Mouse (Mus musculus): Measurements from ENCODE around the gene Tnfsfm13. TPM values are rescaled to one million over a fixed set of nuclear protein-coding genes. Genes with fewer than 3 reads are reported as not detected.
A peak's percentile ranks its signal among the peaks of the same experiment; 100 is the strongest.
"Not testable (repeated sequence)": the region's sequence is repeated elsewhere in the genome, so short reads cannot be mapped to it uniquely, and the experiment has no call there.

Gene Tnfsfm13
- polyA plus RNA-seq, 1 experiment, result 1.6 TPM

DNA sequence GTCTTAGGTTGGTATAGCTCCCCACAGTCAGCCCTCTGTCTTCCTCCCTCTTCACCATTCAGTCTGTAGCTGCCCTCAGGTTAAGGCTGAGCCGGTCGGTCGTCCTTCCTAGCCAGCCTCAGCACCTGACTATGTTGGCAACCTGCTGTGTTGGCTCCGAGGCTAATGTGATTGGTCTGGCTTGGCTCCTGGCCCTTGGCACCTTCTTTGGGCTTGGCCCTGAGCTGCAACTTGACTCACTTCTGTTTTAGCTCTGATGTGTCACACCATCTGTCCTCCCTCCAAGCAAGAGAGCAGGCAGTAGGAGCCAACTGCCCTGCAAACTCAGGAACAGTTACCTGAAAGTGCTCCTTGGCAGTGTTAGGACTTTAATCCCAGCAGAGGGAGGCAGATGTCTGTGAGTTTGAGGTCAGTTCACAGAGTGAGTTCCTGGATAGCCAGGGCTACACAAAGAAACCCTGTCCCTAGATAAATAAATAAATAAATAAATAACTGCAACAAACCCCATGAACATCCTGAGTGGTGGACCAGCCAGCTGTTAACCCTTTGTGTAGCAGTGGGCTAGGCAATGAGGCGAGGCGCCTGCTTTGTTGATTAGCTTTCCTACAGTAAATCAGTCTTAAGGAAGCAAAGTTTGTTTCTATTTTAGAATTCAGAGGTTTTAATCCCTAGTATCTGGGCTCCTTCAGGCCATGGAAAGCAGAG is 11.0 kb upstream of the Tnfsfm13 start:
- H3K27me3 ChIP-seq (ENCODE audit: control insufficient read depth, insufficient read depth, insufficient read length), result no peaks in the 10 kb centered on the region

DNA sequence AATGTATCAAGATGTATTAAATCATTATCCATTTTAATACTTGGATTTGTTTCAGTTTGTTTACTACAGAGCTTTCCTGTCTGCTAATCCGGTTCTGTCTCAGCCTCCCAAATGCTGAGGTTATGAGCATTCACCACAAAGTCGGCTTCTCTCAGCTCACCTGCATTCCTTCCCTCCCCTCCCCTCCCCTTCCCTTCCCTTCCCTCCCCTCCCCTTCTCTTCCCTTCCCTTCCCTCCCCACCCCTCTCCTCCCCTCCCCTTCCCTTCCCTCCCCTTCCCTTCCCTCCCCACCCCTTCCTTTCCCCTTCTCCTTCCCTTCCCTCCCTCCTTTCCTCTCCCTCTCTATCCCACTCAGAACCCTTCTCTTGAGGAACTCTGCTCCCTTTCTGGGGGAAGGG is 8.7 kb upstream of the Tnfsfm13 start:
- no peaks in the 10 kb centered on the region for H3K79me2 ChIP-seq (ENCODE audit: control insufficient read depth, insufficient read depth)
- no peak for TF ChIP-seq REST (IDR thresholded peaks at IDR 0.05; ENCODE audit: insufficient read depth, insufficient read length)
- no peak for TF ChIP-seq SRF (IDR thresholded peaks at IDR 0.05; ENCODE audit: control insufficient read depth, insufficient read length, low read depth)
- no peak for TF ChIP-seq CEBPB (IDR thresholded peaks at IDR 0.05; ENCODE audit: insufficient read depth, poor library complexity, severe bottlenecking)
- no peak for TF ChIP-seq MYOD1 (IDR thresholded peaks at IDR 0.05; ENCODE audit: control insufficient read depth in 1 of 3, insufficient read length in 2 of 3, low read depth in 2 of 3)
- no peak for TF ChIP-seq USF1 (IDR thresholded peaks at IDR 0.05; ENCODE audit: low read depth)
- no peak for TF ChIP-seq TCF12 (IDR thresholded peaks at IDR 0.05; ENCODE audit: insufficient read depth, poor library complexity, severe bottlenecking)
- TF ChIP-seq MAX (IDR thresholded peaks at IDR 0.05; ENCODE audit: low read depth), result no peak
- no peak for TF ChIP-seq POLR2AphosphoS2 (IDR thresholded peaks at IDR 0.05; ENCODE audit: insufficient read length, low read depth)
- no peak for TF ChIP-seq E2F4 (IDR thresholded peaks at IDR 0.05; ENCODE audit: insufficient read depth)
- TF ChIP-seq MYOG (IDR thresholded peaks at IDR 0.05; ENCODE audit: control insufficient read depth in 1 of 3, insufficient read depth in 1 of 3, insufficient read length in 2 of 3, low read depth in 2 of 3), result no peak
- TF ChIP-seq POLR2A (IDR thresholded peaks at IDR 0.05; ENCODE audit: insufficient read length, low read depth), result no peak
- TF ChIP-seq TCF3 (IDR thresholded peaks at IDR 0.05; ENCODE audit: insufficient read length, low read depth), result no peak
- no peak overlapping the region for H3K4me3 ChIP-seq

More for the DNA sequence above, 11.0 kb upstream of the Tnfsfm13 start:
- H3ac ChIP-seq (ENCODE audit: control insufficient read depth, insufficient read length), result no peak overlapping the region
- no peaks in the 10 kb centered on the region for H3K79me2 ChIP-seq (ENCODE audit: control insufficient read depth, insufficient read depth)
- no peak overlapping the region for H3K4me3 ChIP-seq
- H3K36me3 ChIP-seq (ENCODE audit: control insufficient read depth, insufficient read depth), result no peaks in the 10 kb centered on the region
- H3K4me2 ChIP-seq (ENCODE audit: low read depth), result no peak overlapping the region
- TF ChIP-seq MYOD1 (IDR thresholded peaks at IDR 0.05; ENCODE audit: control insufficient read depth in 1 of 3, insufficient read length in 2 of 3, low read depth in 2 of 3) (no peak), MYOG (IDR thresholded peaks at IDR 0.05; ENCODE audit: control insufficient read depth in 1 of 3, insufficient read depth in 1 of 3, insufficient read length in 2 of 3, low read depth in 2 of 3) (peak in 1 of 3 experiments; percentile 20)

DNA sequence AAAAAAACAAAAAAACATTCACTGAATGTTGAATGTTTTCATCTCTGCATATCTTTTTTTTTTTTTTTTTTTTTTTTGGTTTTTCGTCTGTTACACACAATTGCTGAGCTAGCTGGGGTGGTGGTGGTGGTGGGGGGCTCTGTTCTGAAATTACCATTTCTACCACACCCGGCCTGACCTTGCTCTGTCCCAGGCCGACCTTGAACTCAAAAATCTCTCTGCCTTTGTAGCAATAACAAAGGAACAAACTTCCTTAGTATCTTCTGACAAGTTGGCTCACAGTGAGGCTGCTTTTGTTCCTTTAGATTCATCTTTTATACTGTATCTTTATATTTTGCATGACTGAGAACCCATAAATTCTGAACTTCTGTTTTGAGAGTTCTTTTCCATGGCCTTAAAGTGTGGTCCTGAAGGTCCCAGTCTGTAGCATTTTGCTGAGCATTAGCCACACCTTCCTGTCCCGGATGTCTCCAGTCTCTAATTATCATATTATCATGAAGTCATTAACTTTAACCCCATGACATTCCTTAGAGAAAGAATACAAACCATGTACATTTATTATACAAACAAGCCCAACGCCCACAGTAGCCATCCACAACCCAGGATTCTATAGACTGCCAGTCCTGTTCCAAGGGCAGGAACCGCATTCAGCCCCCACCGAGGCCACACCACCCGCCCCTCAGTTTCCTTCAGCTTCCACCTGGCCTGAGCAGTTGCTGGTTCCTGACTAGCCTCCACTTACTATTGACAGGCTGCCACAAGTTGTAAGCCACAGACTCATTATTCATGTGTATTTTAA is 8.1 kb upstream of the Tnfsfm13 start:
- Histone ChIP-seq H3ac (ENCODE audit: control insufficient read depth, insufficient read length) (no peak overlapping the region), H3K79me2 (ENCODE audit: control insufficient read depth, insufficient read depth) (no peaks in the 10 kb centered on the region), H3K4me3 (no peak overlapping the region), H3K4me2 (ENCODE audit: low read depth) (no peak overlapping the region), H3K36me3 (ENCODE audit: control insufficient read depth, insufficient read depth) (no peaks in the 10 kb centered on the region), H3K27me3 (ENCODE audit: control insufficient read depth, insufficient read depth, insufficient read length) (no peaks in the 10 kb centered on the region)
- TF ChIP-seq TCF12 (IDR thresholded peaks at IDR 0.05; ENCODE audit: insufficient read depth, poor library complexity, severe bottlenecking) (no peak), MYOD1 (IDR thresholded peaks at IDR 0.05; ENCODE audit: control insufficient read depth in 1 of 3, insufficient read length in 2 of 3, low read depth in 2 of 3) (peak in 1 of 3 experiments; percentile 6)

More for the DNA sequence above, 8.7 kb upstream of the Tnfsfm13 start:
- H3K4me2 ChIP-seq (ENCODE audit: low read depth), result no peak overlapping the region
- H3ac ChIP-seq (ENCODE audit: control insufficient read depth, insufficient read length), result no peak overlapping the region
- H3K36me3 ChIP-seq (ENCODE audit: control insufficient read depth, insufficient read depth), result no peaks in the 10 kb centered on the region
- H3K27me3 ChIP-seq (ENCODE audit: control insufficient read depth, insufficient read depth, insufficient read length), result no peaks in the 10 kb centered on the region

- not testable (repeated sequence) for H3ac ChIP-seq (ENCODE audit: control insufficient read depth, insufficient read length); H3K27me3 ChIP-seq (ENCODE audit: control insufficient read depth, insufficient read depth, insufficient read length); H3K4me3 ChIP-seq; H3K36me3 ChIP-seq (ENCODE audit: control insufficient read depth, insufficient read depth); H3K4me2 ChIP-seq (ENCODE audit: low read depth); H3K79me2 ChIP-seq (ENCODE audit: control insufficient read depth, insufficient read depth)
Observed at GRCm38 (mm10) chr11:69703381-69703780, 7.5 kb upstream of the Tnfsfm13 start.

- H3K79me2 ChIP-seq (ENCODE audit: control insufficient read depth, insufficient read depth); H3K27me3 ChIP-seq (ENCODE audit: control insufficient read depth, insufficient read depth, insufficient read length); H3K4me3 ChIP-seq; H3ac ChIP-seq (ENCODE audit: control insufficient read depth, insufficient read length); H3K36me3 ChIP-seq (ENCODE audit: control insufficient read depth, insufficient read depth); H3K4me2 ChIP-seq (ENCODE audit: low read depth): not testable (repeated sequence)
Observed at GRCm38 (mm10) chr11:69702886-69703285, 7.0 kb upstream of the Tnfsfm13 start.

GRCm38 (mm10) chr11:69699595-69699994 is 3.7 kb upstream of the Tnfsfm13 start:
- TF ChIP-seq TCF3 (IDR thresholded peaks at IDR 0.05; ENCODE audit: insufficient read length, low read depth), result no peak
- TF ChIP-seq TCF12 (IDR thresholded peaks at IDR 0.05; ENCODE audit: insufficient read depth, poor library complexity, severe bottlenecking), result no peak
- no peak for TF ChIP-seq SRF (IDR thresholded peaks at IDR 0.05; ENCODE audit: control insufficient read depth, insufficient read length, low read depth)
- no peak for TF ChIP-seq MYOD1 (IDR thresholded peaks at IDR 0.05; ENCODE audit: control insufficient read depth in 1 of 3, insufficient read length in 2 of 3, low read depth in 2 of 3)
- TF ChIP-seq E2F4 (IDR thresholded peaks at IDR 0.05; ENCODE audit: insufficient read depth), result no peak
- TF ChIP-seq USF1 (IDR thresholded peaks at IDR 0.05; ENCODE audit: low read depth), result no peak
- TF ChIP-seq MYOG (IDR thresholded peaks at IDR 0.05; ENCODE audit: control insufficient read depth in 1 of 3, insufficient read depth in 1 of 3, insufficient read length in 2 of 3, low read depth in 2 of 3), result no peak
- no peak for TF ChIP-seq POLR2A (IDR thresholded peaks at IDR 0.05; ENCODE audit: insufficient read length, low read depth)
- TF ChIP-seq MAX (IDR thresholded peaks at IDR 0.05; ENCODE audit: low read depth), result no peak
- TF ChIP-seq REST (IDR thresholded peaks at IDR 0.05; ENCODE audit: insufficient read depth, insufficient read length), result no peak
- no peak for TF ChIP-seq POLR2AphosphoS2 (IDR thresholded peaks at IDR 0.05; ENCODE audit: insufficient read length, low read depth)
- TF ChIP-seq CEBPB (IDR thresholded peaks at IDR 0.05; ENCODE audit: insufficient read depth, poor library complexity, severe bottlenecking), result no peak
- Histone ChIP-seq H3K27me3 (ENCODE audit: control insufficient read depth, insufficient read depth, insufficient read length) (no peaks in the 10 kb centered on the region), H3K4me2 (ENCODE audit: low read depth) (no peak overlapping the region), H3K4me3 (no peak overlapping the region), H3K36me3 (ENCODE audit: control insufficient read depth, insufficient read depth) (no peaks in the 10 kb centered on the region), H3K79me2 (ENCODE audit: control insufficient read depth, insufficient read depth) (no peaks in the 10 kb centered on the region), H3ac (ENCODE audit: control insufficient read depth, insufficient read length) (no peak overlapping the region)
